Mouse (Mus musculus): Measurements from ENCODE around the gene Wdr95. TPM values are rescaled to one million over a fixed set of nuclear protein-coding genes. Genes with fewer than 3 reads are reported as not detected.
A peak's percentile ranks its signal among the peaks of the same experiment; 100 is the strongest.

Gene Wdr95
- polyA plus RNA-seq, 1 experiment from 2014 or later = 0.05 TPM

- no peaks in the 10 kb centered on the region for H3K9me3 ChIP-seq (replicated peaks; ENCODE audit: low read length)
- peak; percentile 89 for DNase-seq (ENCODE audit: low spot score)
- ATAC-seq (replicated peaks; ENCODE audit: low FRiP score, low read depth) = peak; percentile 50
- peaks cover 6% of the 10 kb centered on the region for H3K4me1 ChIP-seq (replicated peaks; ENCODE audit: insufficient read depth, low read length)
- 3% methylated on average over 14 of the region's 14 CpGs for WGBS
- peak overlapping the region; percentile 25 for H3K4me2 ChIP-seq (ENCODE audit: low read length)
- H3K27ac ChIP-seq = peak overlapping the region; percentile 55
- no peak overlapping the region for H3K4me3 ChIP-seq (replicated peaks; ENCODE audit: low read depth, low read length)
- H3K36me3 ChIP-seq (ENCODE audit: insufficient read depth, low read length) = no peaks in the 10 kb centered on the region
- no peak overlapping the region for H3K9ac ChIP-seq (ENCODE audit: low read depth, low read length)
- peak; percentile 13; the same call in 1 of the 2 replicates for TF ChIP-seq CTCF (IDR thresholded peaks at IDR 0.05; ENCODE audit: low read depth)
- H3K27me3 ChIP-seq (ENCODE audit: insufficient read depth, low read length) = no peaks in the 10 kb centered on the region
Observed at GRCm38 (mm10) chr5:149514087-149514671, 14.3 kb upstream of the Wdr95 start.

- no peak overlapping the region for H3K9ac ChIP-seq (ENCODE audit: low read depth, low read length)
- H3K4me2 ChIP-seq (ENCODE audit: low read length) = no peak overlapping the region
- DNase-seq (ENCODE audit: low spot score) (no peak), ATAC-seq (replicated peaks; ENCODE audit: low FRiP score, low read depth) (no peak)
- H3K36me3 ChIP-seq (ENCODE audit: insufficient read depth, low read length) = no peaks in the 10 kb centered on the region
- 58% methylated on average over 3 of the region's 3 CpGs for WGBS
- TF ChIP-seq CTCF (IDR thresholded peaks at IDR 0.05; ENCODE audit: low read depth) = no peak
- H3K27ac ChIP-seq = 0 out of 2 replicates have a peak overlapping the region, but pooled peaks have one; percentile 13
- H3K4me3 ChIP-seq (replicated peaks; ENCODE audit: low read depth, low read length) = no peak overlapping the region
- H3K9me3 ChIP-seq (replicated peaks; ENCODE audit: low read length) = no peaks in the 10 kb centered on the region
- H3K27me3 ChIP-seq (ENCODE audit: insufficient read depth, low read length) = no peaks in the 10 kb centered on the region
- H3K4me1 ChIP-seq (replicated peaks; ENCODE audit: insufficient read depth, low read length) = peaks cover 6% of the 10 kb centered on the region
Observed at GRCm38 (mm10) chr5:149514890-149515289, 13.6 kb upstream of the Wdr95 start.

GRCm38 (mm10) chr5:149517116-149517515 is 11.4 kb upstream of the Wdr95 start:
- no peak for DNase-seq (ENCODE audit: low spot score)
- H3K9ac ChIP-seq (ENCODE audit: low read depth, low read length) = no peak overlapping the region
- H3K4me2 ChIP-seq (ENCODE audit: low read length) = no peak overlapping the region
- 66% methylated on average over 6 of the region's 6 CpGs for WGBS
- no peaks in the 10 kb centered on the region for H3K36me3 ChIP-seq (ENCODE audit: insufficient read depth, low read length)
- no peak overlapping the region for H3K27ac ChIP-seq
- peaks cover 6% of the 10 kb centered on the region for H3K4me1 ChIP-seq (replicated peaks; ENCODE audit: insufficient read depth, low read length)
- no peak for ATAC-seq (replicated peaks; ENCODE audit: low FRiP score, low read depth)
- no peaks in the 10 kb centered on the region for H3K27me3 ChIP-seq (ENCODE audit: insufficient read depth, low read length)
- no peak for TF ChIP-seq CTCF (IDR thresholded peaks at IDR 0.05; ENCODE audit: low read depth)
- no peaks in the 10 kb centered on the region for H3K9me3 ChIP-seq (replicated peaks; ENCODE audit: low read length)
- H3K4me3 ChIP-seq (replicated peaks; ENCODE audit: low read depth, low read length) = no peak overlapping the region

- H3K4me2 ChIP-seq (ENCODE audit: low read length) = no peak overlapping the region
- H3K9ac ChIP-seq (ENCODE audit: low read depth, low read length) = no peak overlapping the region
- no peaks in the 10 kb centered on the region for H3K27me3 ChIP-seq (ENCODE audit: insufficient read depth, low read length)
- WGBS = 85% methylated on average over 5 of the region's 5 CpGs
- no peaks in the 10 kb centered on the region for H3K36me3 ChIP-seq (ENCODE audit: insufficient read depth, low read length)
- H3K4me3 ChIP-seq (replicated peaks; ENCODE audit: low read depth, low read length) = no peak overlapping the region
- DNase-seq (ENCODE audit: low spot score) = no peak
- H3K4me1 ChIP-seq (replicated peaks; ENCODE audit: insufficient read depth, low read length) = 0 out of 2 replicates have a peak, but pooled peaks cover 5% of the 10 kb centered on the region
- H3K27ac ChIP-seq = no peak overlapping the region
- no peaks in the 10 kb centered on the region for H3K9me3 ChIP-seq (replicated peaks; ENCODE audit: low read length)
- no peak for TF ChIP-seq CTCF (IDR thresholded peaks at IDR 0.05; ENCODE audit: low read depth)
- ATAC-seq (replicated peaks; ENCODE audit: low FRiP score, low read depth) = no peak
Observed at GRCm38 (mm10) chr5:149520806-149521205, 7.7 kb upstream of the Wdr95 start.

- Histone ChIP-seq H3K27ac (no peak overlapping the region), H3K36me3 (ENCODE audit: insufficient read depth, low read length) (no peaks in the 10 kb centered on the region), H3K27me3 (ENCODE audit: insufficient read depth, low read length) (no peaks in the 10 kb centered on the region), H3K4me3 (replicated peaks; ENCODE audit: low read depth, low read length) (no peak overlapping the region), H3K9ac (ENCODE audit: low read depth, low read length) (no peak overlapping the region), H3K9me3 (replicated peaks; ENCODE audit: low read length) (no peaks in the 10 kb centered on the region), H3K4me2 (ENCODE audit: low read length) (no peak overlapping the region), H3K4me1 (replicated peaks; ENCODE audit: insufficient read depth, low read length) (0 out of 2 replicates have a peak, but pooled peaks cover 5% of the 10 kb centered on the region)
- WGBS = 64% methylated on average over 6 of the region's 6 CpGs
- ATAC-seq (replicated peaks; ENCODE audit: low FRiP score, low read depth) (no peak), DNase-seq (ENCODE audit: low spot score) (no peak)
- no peak for TF ChIP-seq CTCF (IDR thresholded peaks at IDR 0.05; ENCODE audit: low read depth)
Observed at GRCm38 (mm10) chr5:149523856-149524241, 4.6 kb upstream of the Wdr95 start.

- H3K4me1 ChIP-seq (replicated peaks; ENCODE audit: insufficient read depth, low read length) = 0 out of 2 replicates have a peak, but pooled peaks cover 5% of the 10 kb centered on the region
- no peaks in the 10 kb centered on the region for H3K36me3 ChIP-seq (ENCODE audit: insufficient read depth, low read length)
- no peak overlapping the region for H3K4me3 ChIP-seq (replicated peaks; ENCODE audit: low read depth, low read length)
- H3K27me3 ChIP-seq (ENCODE audit: insufficient read depth, low read length) = no peaks in the 10 kb centered on the region
- H3K4me2 ChIP-seq (ENCODE audit: low read length) = 0 out of 2 replicates have a peak overlapping the region, but pooled peaks have one; percentile 30
- WGBS = 25% methylated on average over 16 of the region's 16 CpGs
- DNase-seq (ENCODE audit: low spot score) (peak; percentile 90), ATAC-seq (replicated peaks; ENCODE audit: low FRiP score, low read depth) (no peak)
- H3K27ac ChIP-seq = no peak overlapping the region
- no peaks in the 10 kb centered on the region for H3K9me3 ChIP-seq (replicated peaks; ENCODE audit: low read length)
- peak; percentile 94 for TF ChIP-seq CTCF (IDR thresholded peaks at IDR 0.05; ENCODE audit: low read depth)
- H3K9ac ChIP-seq (ENCODE audit: low read depth, low read length) = no peak overlapping the region
Observed at GRCm38 (mm10) chr5:149524242-149524858, 4.1 kb upstream of the Wdr95 start.

Measured in kidney, postnatal 0 days (tissue).